Mouse (Mus musculus) heart, postnatal 4 days (tissue): ENCODE measurements around the gene Vapa. TPM values are rescaled to one million over a fixed set of nuclear protein-coding genes. Genes with fewer than 3 reads are reported as not detected.
A peak's percentile ranks its signal among the peaks of the same experiment; 100 is the strongest.
"Not testable (repeated sequence)": the region's sequence is repeated elsewhere in the genome, so short reads cannot be mapped to it uniquely, and the experiment has no call there.

Source experiments
- DNase-seq: peaks from one replicate; pipeline ENCODE4 v3.0.0; 2021
- total RNA-seq, 2 experiments: library from RNA; stranded (reverse); gene quantifications; 2 replicates each; pipeline ENCODE4 v1.2.3; 2021

The Vapa gene
- total RNA-seq, 2 experiments from 2014 or later: 109 to 111 TPM

DNA sequence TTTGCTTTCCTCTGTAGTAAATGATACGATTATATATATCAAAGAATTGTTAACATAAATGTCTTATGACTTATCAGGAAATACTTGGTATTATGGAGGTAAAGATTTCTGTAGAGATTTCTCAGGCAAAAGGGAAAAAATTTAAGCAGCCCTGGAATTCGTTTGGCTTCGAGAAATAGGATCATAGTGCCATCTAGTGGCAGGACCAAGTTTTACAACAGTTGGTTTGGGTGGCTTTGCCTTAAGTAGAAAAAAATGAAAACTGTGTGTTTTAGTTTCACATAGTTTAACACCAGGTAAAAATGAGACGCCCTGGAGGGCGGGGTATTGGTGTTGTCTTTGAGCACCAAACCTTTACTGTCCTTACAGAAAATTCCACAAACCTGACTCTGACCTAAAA, 50.6 kb downstream of the Vapa start:
- DNase-seq: peak; percentile 81

- DNase-seq: no peak
Observed at GRCm38 (mm10) chr17:65561361-65562015, 51.9 kb downstream of the Vapa start.

DNA sequence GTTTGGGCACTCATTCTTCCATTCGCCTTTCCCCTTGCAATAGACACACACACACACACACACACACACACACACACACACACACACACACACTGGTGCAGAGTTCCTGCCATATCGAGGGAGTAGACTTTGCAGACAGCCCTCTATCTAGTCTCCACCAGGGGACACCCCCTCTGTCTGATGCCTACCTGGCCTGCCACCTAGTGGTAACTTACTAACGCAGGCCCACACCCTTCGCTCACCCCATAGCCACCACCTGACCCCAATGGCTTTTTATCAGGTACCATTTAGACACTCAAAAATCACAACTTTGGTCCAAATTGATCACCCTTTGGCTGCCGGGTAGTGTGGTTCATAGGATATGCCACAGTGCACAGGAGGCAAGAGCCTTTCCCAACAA, 54.1 kb downstream of the Vapa start:
- no peak for DNase-seq

DNA sequence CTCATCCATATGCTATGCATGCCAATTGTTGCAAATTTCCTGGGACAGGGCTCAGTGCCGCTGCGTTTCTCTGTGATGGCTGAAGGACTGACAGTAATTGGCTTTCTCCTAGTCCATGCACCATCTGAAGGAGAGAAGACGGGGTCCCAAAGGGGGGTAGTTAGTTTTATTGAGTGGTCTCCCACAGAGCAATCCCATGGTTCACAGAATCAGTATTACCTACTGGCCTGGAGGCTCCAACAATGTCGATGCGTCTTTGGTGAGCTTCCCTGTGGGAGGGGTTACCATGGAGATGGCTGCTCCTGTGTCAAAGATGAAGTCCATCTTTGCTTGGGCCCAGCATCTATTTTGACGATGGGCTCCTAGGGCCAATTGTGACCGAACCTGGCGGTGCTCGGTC, 54.6 kb downstream of the Vapa start:
- no peak for DNase-seq

- DNase-seq: peak; percentile 79
Observed at GRCm38 (mm10) chr17:65558217-65558616, 55.1 kb downstream of the Vapa start.

- DNase-seq: no peak
Observed at GRCm38 (mm10) chr17:65557212-65557611, 56.1 kb downstream of the Vapa start.

- no peak for DNase-seq
Observed at GRCm38 (mm10) chr17:65556798-65557197, 56.6 kb downstream of the Vapa start.

- no peak for DNase-seq
Observed at GRCm38 (mm10) chr17:65552426-65552997, 60.8 kb downstream of the Vapa start.

DNA sequence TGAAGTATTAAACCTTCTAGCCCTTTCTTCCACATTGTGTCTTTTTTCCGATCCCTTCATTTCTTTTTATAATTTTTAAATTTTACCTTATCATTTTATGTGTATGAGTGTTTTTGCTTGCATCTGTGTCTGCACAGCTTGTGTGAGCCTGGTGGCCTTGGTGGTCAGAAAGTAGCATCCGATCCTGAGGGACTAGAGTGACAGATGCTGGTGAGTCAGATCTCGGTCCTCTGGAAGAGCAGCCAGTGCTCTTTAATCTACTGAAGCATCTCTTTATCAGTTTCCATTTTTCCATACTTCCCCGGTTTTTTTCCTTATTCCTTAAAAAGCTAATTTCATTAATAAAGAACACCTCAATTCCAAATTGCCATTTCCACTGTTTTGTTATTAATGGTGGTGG, 63.0 kb downstream of the Vapa start:
- no peak for DNase-seq

DNA sequence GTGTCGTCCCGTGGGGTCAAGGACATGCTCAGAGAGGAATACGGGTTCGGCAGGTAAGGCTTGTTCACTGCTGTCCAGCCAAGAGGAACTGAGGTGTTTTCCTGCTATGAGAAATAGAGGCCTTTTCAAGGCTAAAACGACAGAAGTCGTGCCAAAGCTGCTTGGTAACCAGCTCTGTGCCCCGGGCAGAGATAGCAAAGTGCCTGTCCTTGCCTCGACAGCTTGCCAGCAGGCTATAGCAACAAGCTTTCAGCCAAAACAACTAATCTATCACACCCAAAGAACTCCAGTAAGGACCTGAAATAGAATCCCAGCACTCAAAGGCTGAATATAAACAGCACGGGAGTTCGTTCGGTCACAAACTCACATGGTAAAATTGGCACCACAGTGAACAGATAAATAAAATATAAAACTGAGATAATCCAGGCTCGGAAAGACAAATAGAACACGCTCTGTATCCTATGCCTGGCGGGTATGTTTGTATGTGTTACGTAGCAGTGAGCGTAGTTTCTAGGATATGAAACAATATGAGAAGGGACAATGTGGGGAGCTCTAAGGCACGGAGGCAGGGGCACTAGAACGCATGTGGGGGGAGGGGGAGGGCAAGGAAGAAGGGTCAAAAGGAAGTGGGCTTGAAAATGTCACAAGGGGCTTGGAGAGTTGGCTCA, 64.5 kb downstream of the Vapa start:
- peak; percentile 61 for DNase-seq

DNA sequence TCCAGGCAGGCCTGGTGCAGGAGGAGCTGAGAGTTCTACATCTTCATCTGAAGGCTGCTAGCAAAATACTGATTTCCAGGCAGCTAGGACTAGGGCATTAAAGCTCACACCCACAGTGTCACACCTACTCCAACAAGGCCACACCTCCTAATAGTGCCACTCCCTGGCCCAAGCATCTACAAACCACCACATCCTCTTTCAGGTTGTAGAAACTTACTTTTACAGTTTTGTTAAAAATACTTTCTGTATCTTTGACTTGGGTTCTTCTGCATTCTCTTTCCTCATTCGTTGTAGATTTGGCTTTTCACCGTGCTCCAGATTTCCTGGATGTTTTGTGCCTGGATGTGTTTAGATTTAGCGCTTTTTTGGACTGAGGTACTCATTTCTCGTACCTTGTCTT, 67.1 kb downstream of the Vapa start:
- not testable (repeated sequence) for DNase-seq

DNA sequence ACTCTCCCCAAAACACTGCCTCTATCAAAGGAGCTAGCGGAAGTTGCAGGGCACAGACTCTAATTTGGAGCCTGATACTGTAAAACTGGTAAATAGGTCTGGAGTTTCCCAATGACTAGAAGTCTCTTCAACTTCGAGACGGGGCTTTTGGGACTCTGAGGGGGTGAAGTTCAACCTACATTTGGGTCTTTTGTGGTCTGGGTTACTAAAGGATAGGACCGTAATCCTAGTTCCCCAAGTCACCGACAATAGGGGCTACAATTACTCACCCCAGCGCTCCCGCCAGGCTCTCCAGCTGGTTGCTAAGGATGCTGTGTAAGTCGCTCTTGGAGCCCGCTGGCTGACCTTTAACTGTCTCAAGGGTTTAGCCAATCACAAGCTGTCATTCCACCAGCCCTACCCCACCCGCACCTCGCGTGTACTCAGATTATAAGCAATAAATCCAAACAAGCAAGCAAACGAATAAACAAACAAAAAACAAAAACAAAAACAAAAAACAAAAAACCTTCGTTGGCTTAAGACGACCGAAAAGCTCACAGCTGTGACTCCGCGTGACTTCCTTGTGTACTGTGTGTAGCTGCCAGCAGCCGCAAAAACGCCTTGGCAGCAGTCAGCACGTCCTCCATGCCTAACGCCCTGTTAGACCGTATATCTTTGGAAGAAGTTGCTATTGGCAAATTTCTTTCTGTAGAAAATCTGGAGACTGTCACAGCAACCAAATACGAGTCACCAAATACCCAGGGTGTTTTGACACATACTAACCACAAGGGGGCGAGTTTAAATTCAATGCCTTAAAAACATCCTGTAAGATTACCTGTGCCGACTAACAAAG, 72.7 kb downstream of the Vapa start, which contains the start of gene Tmem232:
Tmem232 (minus strand) TSS at position 342 of the 832 bp plus-strand sequence.
- DNase-seq: peak; percentile 54

DNA sequence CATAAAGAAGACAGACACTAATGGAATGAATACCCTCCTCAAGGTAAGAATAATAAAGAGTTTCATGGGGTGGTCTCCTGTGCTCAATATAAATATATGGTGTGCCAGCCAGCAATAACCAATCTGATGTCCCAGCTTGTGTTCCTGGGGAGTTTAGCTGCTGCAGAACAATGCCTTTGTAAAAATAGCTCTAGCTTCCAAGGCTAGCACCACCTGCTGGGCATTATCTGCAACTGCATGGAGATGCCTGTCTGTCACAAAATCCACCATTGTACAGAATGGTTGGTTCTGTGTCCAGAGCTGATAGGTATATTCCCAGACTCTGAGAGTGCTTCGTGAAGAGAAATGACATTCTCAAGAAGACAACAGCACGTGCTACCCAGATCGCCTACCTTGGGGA, 77.2 kb downstream of the Vapa start:
- peak; percentile 75 for DNase-seq

DNA sequence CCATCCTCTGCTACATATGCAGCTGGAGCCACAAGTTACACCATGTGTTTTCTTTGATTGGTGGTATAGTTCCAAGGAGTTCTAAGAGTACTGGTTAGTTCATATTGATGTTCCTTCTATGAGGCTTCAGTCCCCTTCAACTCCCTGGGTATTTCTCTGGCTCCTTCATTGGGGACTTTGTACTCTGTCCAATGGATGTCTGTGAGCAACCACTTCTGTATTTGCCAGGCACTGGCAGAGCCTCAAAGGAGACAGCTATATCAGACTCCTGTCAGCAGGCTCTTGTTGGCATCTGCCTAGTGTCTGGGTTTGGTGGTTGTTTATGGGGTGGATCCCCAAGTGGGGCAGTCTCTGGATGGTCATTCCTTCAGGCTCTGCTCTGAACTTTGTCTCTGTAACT, 81.0 kb downstream of the Vapa start:
- not testable (repeated sequence) for DNase-seq

Other genes with a start within 250 kb of the Vapa start
- under 1 TPM in 1 of 2 experiments, not detected in 1; 0.14 TPM for gene Tmem232, start 72.8 kb downstream of the Vapa start, total RNA-seq
- under 1 TPM; 0.14 to 0.47 TPM for gene Txndc2, start 28.6 kb upstream of the Vapa start, total RNA-seq
- 10 to 100 TPM; 39.7 to 42.5 TPM for gene Rab31, start 159.2 kb upstream of the Vapa start, total RNA-seq
- gene Ppp4r1, start 169.0 kb upstream of the Vapa start, total RNA-seq: 10 to 100 TPM; 79.8 to 83.0 TPM